ENCODE assay signal across 10 mouse cellular contexts in genomic region chr7:121563526-121563925, GRCm38 (mm10).
DNase-seq lines count a peak whose midpoint lies in the region; ATAC-seq and TF ChIP-seq lines count a peak whose summit lies in the region.
"Had no signal": no experiment of that assay in that cellular context is flagged by ENCODE, and none has a peak within 500 bp of the region (broad histone marks: within the 10 kb centered on the region; RNA-seq: fewer than 3 reads in every experiment).

No protein-coding gene starts in this region.

- H3K4me3 ChIP-seq in kidney, embryonic 14.5 days (ENCODE audit: low read length), result no peak overlapping the region
- no peak overlapping the region for H3K4me3 ChIP-seq in CH12.LX (replicated peaks in 1 of 3; ENCODE audit: low read depth in 2 of 3, low read length in 2 of 3, poor library complexity in 1 of 3)
- H3K4me3 ChIP-seq in embryonic facial prominence, embryonic 11.5 days (ENCODE audit: low read depth, low read length), result no peak overlapping the region
- no peak overlapping the region for H3K4me3 ChIP-seq in midbrain, embryonic 10.5 days
- H3K4me3 ChIP-seq: erythroblast, embryonic 14.5 days; stomach, embryonic 15.5 days had no signal

- no peak overlapping the region for H3K27ac ChIP-seq in kidney, embryonic 14.5 days (ENCODE audit: low read depth, low read length)
- H3K27ac ChIP-seq in CH12.LX (ENCODE audit: insufficient read depth, low read depth), result no peak overlapping the region
- no peak overlapping the region for H3K27ac ChIP-seq in embryonic facial prominence, embryonic 11.5 days (replicated peaks; ENCODE audit: low read depth, low read length)
- H3K27ac ChIP-seq in midbrain, embryonic 10.5 days (replicated peaks), result no peak overlapping the region
- H3K27ac ChIP-seq: stomach, embryonic 15.5 days had no signal

- no peak overlapping the region for H3K9ac ChIP-seq in kidney, embryonic 14.5 days (ENCODE audit: low read depth, low read length)
- no peak overlapping the region for H3K9ac ChIP-seq in CH12.LX (ENCODE audit: insufficient read depth, low read depth)
- H3K9ac ChIP-seq in embryonic facial prominence, embryonic 11.5 days (replicated peaks; ENCODE audit: low read length), result no peak overlapping the region
- H3K9ac ChIP-seq: stomach, embryonic 15.5 days had no signal

- no peak for ATAC-seq in kidney, embryonic 14.5 days (ENCODE audit: low FRiP score, low TSS enrichment)
- no peak for ATAC-seq in embryonic facial prominence, embryonic 11.5 days (replicated peaks; ENCODE audit: insufficient number of reproducible peaks, low FRiP score, low TSS enrichment, low read depth)
- ATAC-seq in activated CD4-positive, CD25-positive, alpha-beta regulatory T cell, adult 4 months, result no peak

- dilution Hi-C loops in CH12.LX (cut with MboI; ENCODE audit: extremely low pct_ligation_motif_present, extremely low pct_unique_long_range_greater_than_20kb, low sequenced_read_pairs), result no loop called here

- H3K36me3 ChIP-seq in kidney, embryonic 14.5 days (ENCODE audit: control insufficient read depth, insufficient read depth, low read length), result no peaks in the 10 kb centered on the region
- H3K36me3 ChIP-seq in CH12.LX (replicated peaks in 1 of 2; ENCODE audit: control insufficient read depth in 1 of 2, insufficient read depth in 1 of 2, low read length in 1 of 2), result no peaks in the 10 kb centered on the region
- H3K36me3 ChIP-seq in embryonic facial prominence, embryonic 11.5 days (replicated peaks; ENCODE audit: control insufficient read depth, insufficient read depth, low read depth, low read length), result no peaks in the 10 kb centered on the region
- H3K36me3 ChIP-seq in midbrain, embryonic 10.5 days, result no peaks in the 10 kb centered on the region
- H3K36me3 ChIP-seq: stomach, embryonic 15.5 days had no signal

- no peak for TF ChIP-seq EP300 in CH12.LX (IDR thresholded peaks at IDR 0.05; ENCODE audit: low read length)

- WGBS in kidney, embryonic 14.5 days, result 36% methylated on average over 5 of the region's 5 CpGs
- WGBS in embryonic facial prominence, embryonic 11.5 days, result 28% methylated on average over 5 of the region's 5 CpGs
- 41% methylated on average over 5 of the region's 5 CpGs for WGBS in midbrain, embryonic 10.5 days

- H3K9me3 ChIP-seq in kidney, embryonic 14.5 days (ENCODE audit: control insufficient read depth, low read length), result no peaks in the 10 kb centered on the region
- H3K9me3 ChIP-seq in CH12.LX (replicated peaks; ENCODE audit: low read length), result no peaks in the 10 kb centered on the region
- no peaks in the 10 kb centered on the region for H3K9me3 ChIP-seq in embryonic facial prominence, embryonic 11.5 days (replicated peaks; ENCODE audit: control insufficient read depth, low read length)
- H3K9me3 ChIP-seq in midbrain, embryonic 10.5 days (replicated peaks), result no peaks in the 10 kb centered on the region
- H3K9me3 ChIP-seq: stomach, embryonic 15.5 days had no signal

- H3K79me2 ChIP-seq in CH12.LX (replicated peaks; ENCODE audit: control insufficient read depth, extremely low read depth, insufficient read depth, poor library complexity, severe bottlenecking), result no peaks in the 10 kb centered on the region

- H3K4me2 ChIP-seq in kidney, embryonic 14.5 days (replicated peaks; ENCODE audit: low read depth, low read length), result no peak overlapping the region
- H3K4me2 ChIP-seq in CH12.LX (ENCODE audit: insufficient read depth, low read depth, poor library complexity, severe bottlenecking), result no peak overlapping the region
- H3K4me2 ChIP-seq in embryonic facial prominence, embryonic 11.5 days (ENCODE audit: low read depth, low read length), result no peak overlapping the region
- H3K4me2 ChIP-seq: stomach, embryonic 15.5 days had no signal

- no peaks in the 10 kb centered on the region for H3K27me3 ChIP-seq in kidney, embryonic 14.5 days (ENCODE audit: control insufficient read depth, insufficient read depth, low read length)
- H3K27me3 ChIP-seq in CH12.LX (replicated peaks), result peaks cover 53% of the 10 kb centered on the region
- no peaks in the 10 kb centered on the region for H3K27me3 ChIP-seq in embryonic facial prominence, embryonic 11.5 days (ENCODE audit: control insufficient read depth, insufficient read depth, low read length)
- no peaks in the 10 kb centered on the region for H3K27me3 ChIP-seq in midbrain, embryonic 10.5 days (ENCODE audit: low read depth, poor library complexity, severe bottlenecking)
- H3K27me3 ChIP-seq: stomach, embryonic 15.5 days had no signal

- H3K4me1 ChIP-seq in kidney, embryonic 14.5 days (ENCODE audit: control insufficient read depth, insufficient read depth, low read length), result no peaks in the 10 kb centered on the region
- H3K4me1 ChIP-seq in CH12.LX (ENCODE audit: control insufficient read depth in 1 of 2, insufficient read depth in 2 of 2), result no peaks in the 10 kb centered on the region
- H3K4me1 ChIP-seq in embryonic facial prominence, embryonic 11.5 days (ENCODE audit: control insufficient read depth, insufficient read depth, low read length), result no peaks in the 10 kb centered on the region
- H3K4me1 ChIP-seq in midbrain, embryonic 10.5 days, result no peaks in the 10 kb centered on the region
- H3K4me1 ChIP-seq: stomach, embryonic 15.5 days had no signal

- no peak for TF ChIP-seq POLR2A in CH12.LX (IDR thresholded peaks at IDR 0.05; ENCODE audit: low read depth, low read length)

- DNase-seq in kidney, adult 11 months, result peak; percentile 6
- peak; percentile 48 for DNase-seq in CH12.LX (ENCODE audit: extremely low read depth)
- DNase-seq in Muller cell, postnatal 12 days (ENCODE audit: inconsistent ontology term), result peak; percentile 64
- peak; percentile 63 for DNase-seq in embryonic facial prominence, embryonic 11.5 days (ENCODE audit: low spot score)
- peak; percentile 44 to 64 for DNase-seq in layer of hippocampus, postnatal 10 days (ENCODE audit: low spot score in 2 of 2)
- no peak for DNase-seq in midbrain, embryonic 10.5 days (ENCODE audit: low spot score)

- TF ChIP-seq RAD21 in CH12.LX (IDR thresholded peaks at IDR 0.05; ENCODE audit: low read depth, low read length), result peak; percentile 74

- in situ Hi-C loops in CH12.LX (cut with MboI; ENCODE audit: low pct_ligation_motif_present, low pct_unique_long_range_greater_than_20kb, low sequenced_read_pairs), result loop anchor here (25.0 kb wide), 1 partner anchor 301 kb away; no protein-coding TSS in a partner anchor

- TF ChIP-seq CTCF in CH12.LX (conservative IDR thresholded peaks at IDR 0.05 in 1 of 2, IDR thresholded peaks at IDR 0.05 in 1 of 2; ENCODE audit: low read depth in 2 of 2, low read length in 2 of 2), result peak; percentile 35 to 82; a peak in 3 of 4 replicates

TF ChIP-seq in CH12.LX, 34 proteins besides CTCF, POLR2A, EP300 and RAD21:
- TF ChIP-seq SMC3 (IDR thresholded peaks at IDR 0.05; ENCODE audit: low read depth, low read length) (peak; percentile 84), USF1 (IDR thresholded peaks at IDR 0.05; ENCODE audit: low read depth, low read length) (no peak), ZC3H11A (IDR thresholded peaks at IDR 0.05; ENCODE audit: low read depth, low read length) (0 out of 2 replicates have a peak, but pooled peaks have one; percentile 11), JUND (conservative IDR thresholded peaks at IDR 0.05; ENCODE audit: low read depth, low read length) (0 out of 2 replicates have a peak, but pooled peaks have one; percentile 11), MAFK (IDR thresholded peaks at IDR 0.05; ENCODE audit: insufficient replicate concordance, low read length) (no peak), BHLHE40 (IDR thresholded peaks at IDR 0.05; ENCODE audit: low read depth, low read length) (no peak), POLR2AphosphoS2 (IDR thresholded peaks at IDR 0.05; ENCODE audit: low read depth, low read length) (no peak), GABPA (IDR thresholded peaks at IDR 0.05; ENCODE audit: insufficient replicate concordance, low read depth, low read length) (no peak), UBTF (IDR thresholded peaks at IDR 0.05; ENCODE audit: low read depth, low read length) (no peak), MAX (IDR thresholded peaks at IDR 0.05; ENCODE audit: low read length) (no peak), RCOR1 (conservative IDR thresholded peaks at IDR 0.05; ENCODE audit: low read depth, low read length) (no peak), MYC (IDR thresholded peaks at IDR 0.05; ENCODE audit: low read depth, low read length) (no peak), CHD1 (IDR thresholded peaks at IDR 0.05; ENCODE audit: low read depth, low read length) (no peak)
TF ChIP-seq in CH12.LX: peak in this region for 3.
